Comparison of ENCODE assay signal across 8 mouse cellular contexts in genomic region chr17:8310838-8311614, GRCm38 (mm10). TPM values are rescaled to one million over a fixed set of nuclear protein-coding genes. Genes with fewer than 3 reads are reported as not detected.
DNase-seq lines count a peak whose midpoint lies in the region; ATAC-seq lines count a peak whose summit lies in the region.

Sft2d1 (plus strand) TSS chr17:8311102.

- H3K9ac ChIP-seq in hindbrain, embryonic 12.5 days = peak within 1 kb of the TSS; percentile 84

- peaks cover 16% of the 10 kb centered on the region for H3K4me1 ChIP-seq in hindbrain, embryonic 12.5 days

- no peaks in the 10 kb centered on the region for H3K9me3 ChIP-seq in hindbrain, embryonic 12.5 days (replicated peaks)

- peak; percentile 93 for ATAC-seq in hindbrain, embryonic 12.5 days (ENCODE audit: low FRiP score)

- peak within 1 kb of the TSS; percentile 69 for H3K27ac ChIP-seq in hindbrain, embryonic 12.5 days

- H3K36me3 ChIP-seq in hindbrain, embryonic 12.5 days = no peaks in the 10 kb centered on the region

- DNase-seq in Muller cell, postnatal 12 days (ENCODE audit: inconsistent ontology term) = peak; percentile 98
- peak; percentile 97 for DNase-seq in cerebellum, adult 9-11 months
- DNase-seq in frontal cortex, postnatal 10 days (ENCODE audit: low spot score in 2 of 2) = peak; percentile 97
- peak; percentile 95 to 98 for DNase-seq in layer of hippocampus, postnatal 14 days (ENCODE audit: low spot score in 2 of 2)
- DNase-seq in lung, postnatal 14 days = peak; percentile 98
- peak; percentile 92 for DNase-seq in retina, adult 2 months (ENCODE audit: low read depth, low spot score)
- peak; percentile 96 for DNase-seq in thymus, postnatal 36 days

- peak within 1 kb of the TSS; percentile 93 for H3K4me3 ChIP-seq in hindbrain, embryonic 12.5 days

- peak within 1 kb of the TSS; percentile 61 for H3K4me2 ChIP-seq in hindbrain, embryonic 12.5 days (replicated peaks)

- H3K27me3 ChIP-seq in hindbrain, embryonic 12.5 days = no peaks in the 10 kb centered on the region

- under 1% methylated on average over 51 of the region's 54 CpGs for WGBS in hindbrain, embryonic 12.5 days

RNA-seq across cellular contexts. Expression of gene Sft2d1, which starts in this region (rescaled TPM):
- polyA plus RNA-seq in hindbrain, embryonic 12.5 days (2016; fragmentation: Nextera tagmentation; extraction: Ambion mirVana) = 109 and 112 TPM in 2 replicates
- total RNA-seq in layer of hippocampus, postnatal 14 days (2021) = 10 to 100 TPM; 55.7 to 58.9 TPM

Comparison
In these comparisons a context has a peak if more than half of its experiments do, and no peak if none do; other contexts are left out.
1. Peak in every context shown above with its lines: DNase-seq, ATAC-seq, H3K4me3 ChIP-seq and H3K27ac ChIP-seq.